Mouse (Mus musculus): ENCODE measurements around the gene Prss57. TPM values are rescaled to one million over a fixed set of nuclear protein-coding genes. Genes with fewer than 3 reads are reported as not detected.

Gene Prss57
- total RNA-seq (2012; rRNA removed) (0.39 and 0.50 TPM in 2 replicates), polyA plus RNA-seq (2012; ENCODE audit: insufficient read depth in 1 of 2, insufficient read length in 2 of 2, low read depth in 1 of 2, low replicate concordance in 2 of 2, missing spikeins in 1 of 2) (under 1 TPM in 1 of 2 experiments, not detected in 1; 0.70 TPM)

- TF ChIP-seq BHLHE40 (IDR thresholded peaks at IDR 0.05; ENCODE audit: borderline replicate concordance, low read depth, low read length) (no peak), JUND (IDR thresholded peaks at IDR 0.05; ENCODE audit: low read depth, low read length) (no peak), MAX (IDR thresholded peaks at IDR 0.05; ENCODE audit: low read length) (no peak), SIN3A (IDR thresholded peaks at IDR 0.05; ENCODE audit: low read length) (no peak), TCF12 (IDR thresholded peaks at IDR 0.05; ENCODE audit: low read depth, low read length) (no peak), NRF1 (IDR thresholded peaks at IDR 0.05; ENCODE audit: insufficient read depth, low read depth, low read length, poor library complexity, severe bottlenecking) (no peak), GATA1 (IDR thresholded peaks at IDR 0.05; ENCODE audit: low read depth, low read length) (no peak), CHD2 (IDR thresholded peaks at IDR 0.05; ENCODE audit: low read length) (no peak), ZNF384 (IDR thresholded peaks at IDR 0.05; ENCODE audit: low read depth, low read length) (no peak), TBP (IDR thresholded peaks at IDR 0.05; ENCODE audit: low read depth, low read length) (no peak), CTCF (IDR thresholded peaks at IDR 0.05 in 2 of 3, conservative IDR thresholded peaks at IDR 0.05 in 1 of 3; ENCODE audit: control insufficient read depth in 1 of 3, insufficient read depth in 1 of 3, low read depth in 2 of 3, low read length in 3 of 3, poor library complexity in 1 of 3, severe bottlenecking in 1 of 3) (no peak)
- Histone ChIP-seq H3K9ac (ENCODE audit: control insufficient read depth, low read depth, low read length, poor library complexity, severe bottlenecking) (no peak within 1 kb of the TSS), H3K79me2 (ENCODE audit: control insufficient read depth, insufficient read depth, low read length, poor library complexity) (no peaks in the 10 kb centered on the region), H3K36me3 (ENCODE audit: control insufficient read depth in 1 of 2, insufficient read depth in 2 of 2, low read length in 2 of 2) (peaks cover 0 to 4% of the 10 kb centered on the region in 2 experiments; a peak in 1 of 4 replicates), H3K9me3 (replicated peaks; ENCODE audit: insufficient read depth, low read length) (no peaks in the 10 kb centered on the region), H3K27ac (ENCODE audit: control insufficient read depth, low read depth, low read length) (no peak within 1 kb of the TSS), H3K4me1 (ENCODE audit: control insufficient read depth in 1 of 2, insufficient read depth in 2 of 2, low read length in 2 of 2) (peaks cover 0 to 10% of the 10 kb centered on the region in 2 experiments; a peak in 3 of 4 replicates), H3K4me3 (ENCODE audit: control insufficient read depth in 1 of 2, insufficient read depth in 1 of 2, low read depth in 2 of 2, low read length in 2 of 2) (no peak within 1 kb of the TSS), H3K27me3 (ENCODE audit: control insufficient read depth in 1 of 2, insufficient read depth in 2 of 2, low read length in 2 of 2) (no peaks in the 10 kb centered on the region)
- DNase-seq (ENCODE audit: low read depth, low spot score) = no peak
Observed at GRCm38 (mm10) chr10:79790861-79791260, at the start of gene Prss57. Gene Prss57 (minus strand): TSS chr10:79790961.

- Histone ChIP-seq H3K79me2 (ENCODE audit: control insufficient read depth, insufficient read depth, low read length, poor library complexity) (no peaks in the 10 kb centered on the region), H3K27me3 (ENCODE audit: control insufficient read depth in 1 of 2, insufficient read depth in 2 of 2, low read length in 2 of 2) (no peaks in the 10 kb centered on the region), H3K9ac (ENCODE audit: control insufficient read depth, low read depth, low read length, poor library complexity, severe bottlenecking) (no peak overlapping the region), H3K4me3 (ENCODE audit: control insufficient read depth in 1 of 2, insufficient read depth in 1 of 2, low read depth in 2 of 2, low read length in 2 of 2) (no peak overlapping the region), H3K27ac (ENCODE audit: control insufficient read depth, low read depth, low read length) (no peak overlapping the region), H3K4me1 (ENCODE audit: control insufficient read depth in 1 of 2, insufficient read depth in 2 of 2, low read length in 2 of 2) (peaks cover 0 to 3% of the 10 kb centered on the region in 2 experiments; a peak in 1 of 4 replicates), H3K36me3 (ENCODE audit: control insufficient read depth in 1 of 2, insufficient read depth in 2 of 2, low read length in 2 of 2) (no peaks in the 10 kb centered on the region; a peak in 1 of 4 replicates), H3K9me3 (replicated peaks; ENCODE audit: insufficient read depth, low read length) (no peaks in the 10 kb centered on the region)
- no peak for DNase-seq (ENCODE audit: low read depth, low spot score)
- TF ChIP-seq POLR2AphosphoS5 (IDR thresholded peaks at IDR 0.05; ENCODE audit: borderline replicate concordance, low read depth, low read length) (no peak), MAFK (IDR thresholded peaks at IDR 0.05; ENCODE audit: borderline replicate concordance, low read depth, low read length) (no peak), TCF12 (IDR thresholded peaks at IDR 0.05; ENCODE audit: low read depth, low read length) (no peak), USF2 (IDR thresholded peaks at IDR 0.05; ENCODE audit: borderline replicate concordance in 1 of 2, insufficient read depth in 1 of 2, low read depth in 1 of 2, low read length in 2 of 2) (no peak), MEF2A (IDR thresholded peaks at IDR 0.05; ENCODE audit: extremely low read depth, insufficient replicate concordance, low read depth, low read length, poor library complexity, severe bottlenecking) (no peak), CHD1 (IDR thresholded peaks at IDR 0.05; ENCODE audit: low read depth, low read length) (no peak), TBP (IDR thresholded peaks at IDR 0.05; ENCODE audit: low read depth, low read length) (no peak), ELF1 (IDR thresholded peaks at IDR 0.05; ENCODE audit: low read depth, low read length) (no peak), RCOR1 (IDR thresholded peaks at IDR 0.05; ENCODE audit: low read depth, low read length) (no peak), ZC3H11A (IDR thresholded peaks at IDR 0.05; ENCODE audit: low read depth, low read length) (no peak), MYC (IDR thresholded peaks at IDR 0.05; ENCODE audit: low read depth, low read length) (no peak)
Observed at GRCm38 (mm10) chr10:79840091-79840490, 49.3 kb upstream of the Prss57 start.

Measured in MEL (cell line).